Mouse (Mus musculus) frontal cortex, adult 2 months (tissue): Measurements from ENCODE around the gene Gm38119. TPM values are rescaled to one million over a fixed set of nuclear protein-coding genes. Genes with fewer than 3 reads are reported as not detected.

Experiments used
- DNase-seq, 2 experiments: peaks; one replicate each; pipeline ENCODE4 v3.0.0; 2022; ENCODE audit warnings: low spot score in 1 of 2; ENCODE audit errors: extremely low spot score in 1 of 2
- polyA plus RNA-seq: library from polyadenylated mRNA; depleted of rRNA; stranded (reverse); fragments of >200 nt; gene quantifications from 2 replicates; pipeline ENCODE4 v1.2.3, GENCODE M21; 2012; rRNA removed

Gm38119 gene
- not detected in 2 replicates for polyA plus RNA-seq

DNA sequence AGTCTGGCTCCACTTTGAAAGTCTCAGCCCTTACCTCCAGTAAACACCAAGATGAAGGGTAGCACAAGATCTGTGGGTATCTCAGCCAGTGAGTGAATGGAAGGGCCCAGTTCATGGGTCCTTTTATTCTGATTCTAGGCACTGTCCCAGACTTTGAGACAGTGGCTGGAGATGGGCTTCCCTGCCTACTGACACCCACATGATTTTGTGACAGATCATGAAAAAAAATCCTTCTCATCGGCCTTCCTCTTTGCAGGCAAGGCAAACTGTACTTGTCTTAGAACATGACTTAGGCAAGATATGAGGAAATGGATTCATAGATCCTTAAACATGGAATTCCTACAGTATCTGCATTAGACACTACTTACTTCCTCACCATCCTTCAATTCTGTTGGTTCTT lies at the start of gene Gm38119:
TSS of gene Gm38119 (minus strand) at position 101 of the 400 bp plus-strand sequence.
- no peak for DNase-seq

DNA sequence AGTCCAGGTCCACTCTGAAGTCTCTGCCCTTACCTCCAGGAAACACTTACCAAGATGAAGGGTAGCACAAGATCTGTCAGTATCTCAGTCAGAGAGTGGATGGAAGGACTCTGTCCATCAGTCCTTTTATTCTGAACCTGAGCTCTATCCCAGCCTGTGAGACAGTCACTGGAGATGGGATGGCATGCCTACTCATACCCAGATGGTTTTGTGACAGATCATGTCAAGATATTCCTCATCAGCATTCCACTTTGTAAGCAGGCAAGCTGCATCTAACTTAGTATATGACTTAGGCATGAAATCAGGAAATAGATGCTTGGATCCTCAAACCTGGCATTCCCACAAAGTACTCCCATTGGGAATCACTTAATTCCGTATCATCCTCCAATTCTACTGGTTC lies 39.9 kb upstream of the Gm38119 start, which contains the start of gene Lce1i:
TSS of gene Lce1i (minus strand) at position 101 of the 400 bp plus-strand sequence.
- no peak for DNase-seq

DNA sequence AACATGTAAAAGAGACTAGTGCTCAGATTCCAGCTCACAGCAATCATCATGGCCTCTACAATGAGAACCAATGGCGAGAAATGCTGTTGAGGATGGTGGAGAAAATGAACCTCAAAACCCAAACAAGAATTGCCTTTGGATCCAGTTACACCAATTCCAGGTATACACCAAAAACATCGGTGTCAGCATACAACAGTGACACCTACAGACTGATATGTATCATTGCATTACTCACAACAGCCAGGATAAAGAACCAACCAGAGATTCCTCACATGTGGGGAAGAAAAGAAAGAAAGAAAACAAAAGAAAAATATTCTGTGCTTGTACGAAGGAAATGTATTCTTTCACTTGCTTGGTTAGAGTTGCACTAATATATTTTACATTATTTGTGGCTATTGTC lies 32.7 kb upstream of the Gm38119 start:
- DNase-seq: peak in 1 of 2 experiments; percentile 4

DNA sequence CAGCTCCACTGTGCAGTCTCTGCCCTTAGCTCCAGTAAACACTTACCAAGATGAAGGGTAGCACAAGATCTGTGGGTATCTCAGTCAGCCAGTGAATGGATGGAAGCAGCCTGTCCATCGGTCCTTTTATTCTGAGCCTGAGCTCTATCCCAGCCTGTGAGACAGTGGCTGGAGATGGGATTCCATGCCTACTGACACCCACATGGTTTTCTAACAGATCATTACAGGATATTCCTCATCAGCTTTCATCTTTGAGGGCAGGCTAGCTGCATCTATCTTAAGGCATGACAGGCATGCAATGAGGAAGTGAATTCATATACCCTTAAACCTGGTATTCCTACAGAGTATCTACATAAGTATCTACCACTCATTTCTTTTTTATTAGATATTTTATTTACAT lies 26.1 kb upstream of the Gm38119 start, which contains the start of gene Lce1h:
TSS of gene Lce1h (minus strand) at position 101 of the 400 bp plus-strand sequence.
- DNase-seq: no peak

DNA sequence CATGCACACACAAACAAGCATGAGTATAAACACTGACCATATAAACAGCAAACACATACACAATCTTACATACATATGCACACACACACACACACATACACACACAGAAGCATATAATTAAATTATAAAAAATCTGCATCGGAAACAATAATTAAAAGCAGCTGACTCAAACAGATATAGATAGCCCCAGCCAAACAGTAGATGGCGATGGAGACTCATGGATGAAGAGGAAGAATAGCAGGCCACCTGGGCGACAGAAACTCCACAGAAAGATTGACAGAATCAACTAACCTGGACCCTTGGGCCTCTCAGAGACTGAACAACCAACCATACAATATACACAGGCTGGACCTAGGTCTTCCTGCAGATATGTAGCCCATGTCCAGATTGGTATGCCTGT lies 14.3 kb upstream of the Gm38119 start:
- peak in 1 of 2 experiments; percentile 1 for DNase-seq

DNA sequence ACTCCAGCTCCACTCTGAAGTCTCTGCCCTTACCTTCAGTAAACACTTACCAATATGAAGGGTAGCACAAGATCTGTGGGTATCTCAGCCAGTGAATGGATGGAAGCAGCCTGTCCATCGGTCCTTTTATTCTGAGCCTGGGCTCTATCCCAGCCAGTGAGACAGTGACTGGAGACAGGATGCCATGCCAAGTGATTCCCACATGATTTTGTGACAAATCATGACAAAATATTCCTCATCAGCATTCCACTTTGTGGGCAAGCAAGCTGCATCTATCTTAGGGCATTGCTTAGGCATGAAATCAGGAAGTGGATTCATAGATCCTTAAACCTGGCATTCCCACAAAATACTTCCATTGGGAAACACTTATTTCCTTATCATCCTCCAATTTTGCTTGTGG lies 13.3 kb upstream of the Gm38119 start, which contains the start of gene Lce1g:
TSS of gene Lce1g (minus strand) at position 101 of the 400 bp plus-strand sequence.
- no peak for DNase-seq

DNA sequence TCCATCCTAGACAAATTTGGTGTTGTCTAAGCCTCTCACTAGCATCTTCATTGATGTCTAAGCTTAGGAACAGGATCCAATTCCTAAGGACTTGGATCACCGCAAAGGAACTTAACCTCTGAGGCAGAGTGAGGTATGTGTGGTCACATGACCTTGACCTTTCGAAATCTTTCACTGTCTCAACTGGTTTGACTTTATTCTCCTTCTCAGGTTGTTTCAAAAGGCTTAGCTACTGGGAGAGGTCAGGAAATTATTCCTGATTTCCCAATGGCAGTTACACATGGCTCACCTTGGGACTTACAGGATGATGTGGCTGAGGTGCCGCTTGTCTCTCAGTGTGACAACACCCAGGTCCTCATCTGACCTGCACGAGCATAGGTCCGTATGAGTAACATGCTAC lies 16.3 kb downstream of the Gm38119 start:
- DNase-seq: no peak

DNA sequence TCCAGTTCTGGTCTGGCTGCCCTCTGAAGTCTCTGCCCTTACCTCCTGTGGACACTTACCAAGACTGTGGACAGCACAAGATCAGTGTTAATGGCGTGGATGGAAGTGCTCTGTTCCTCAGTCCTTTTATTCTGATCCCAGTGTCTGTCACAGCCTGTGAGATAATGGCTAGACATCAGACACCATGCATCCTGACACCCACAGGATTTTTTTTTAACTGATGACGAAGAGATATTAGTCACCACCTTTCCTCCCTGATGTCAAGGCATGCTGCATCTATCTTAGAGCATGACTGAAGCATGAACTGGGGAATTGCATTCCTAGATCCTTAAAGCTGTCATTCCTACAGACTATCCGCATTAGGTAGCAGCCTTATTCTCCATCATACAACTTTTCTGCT lies 18.6 kb downstream of the Gm38119 start, which contains the start of gene Lce1f:
TSS of gene Lce1f (minus strand) at position 101 of the 400 bp plus-strand sequence.
- no peak for DNase-seq

DNA sequence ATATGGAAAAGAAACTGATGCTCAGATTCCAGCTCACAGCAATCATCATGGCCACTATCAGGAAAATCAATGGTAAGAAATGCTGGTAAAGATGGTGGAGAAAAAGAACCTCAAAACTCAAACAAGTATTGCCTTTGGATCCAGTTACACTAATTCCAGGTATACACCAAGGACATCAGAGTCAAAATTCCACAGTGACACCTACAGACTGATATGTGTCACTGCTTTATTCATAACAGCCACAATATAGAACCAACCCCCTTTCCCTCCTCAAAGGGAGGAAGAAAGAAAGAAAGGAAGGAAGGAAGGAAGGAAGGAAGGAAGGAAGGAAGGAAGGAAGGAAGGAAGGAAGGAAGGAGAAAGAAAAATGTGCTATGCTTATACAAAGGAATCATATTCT lies 23.8 kb downstream of the Gm38119 start:
- no peak for DNase-seq

DNA sequence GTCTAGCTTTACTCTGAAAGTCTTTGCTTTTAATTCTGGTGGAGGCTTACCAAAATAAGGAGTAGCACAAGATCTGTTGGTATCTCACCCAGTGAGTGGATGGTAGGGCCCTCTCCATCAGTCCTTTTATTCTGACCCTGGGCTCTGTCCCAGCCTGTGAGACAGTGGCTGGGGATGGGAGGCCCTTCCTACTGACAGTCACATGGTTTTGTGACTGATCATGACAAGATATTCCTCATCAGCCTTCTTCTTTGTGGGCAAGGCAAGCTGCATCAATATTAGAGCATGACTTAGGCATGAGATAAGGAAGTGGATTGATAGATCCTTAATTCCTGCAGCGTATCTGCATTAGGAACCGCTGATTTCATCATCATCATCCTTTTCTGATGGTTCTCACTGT lies 29.9 kb downstream of the Gm38119 start, which contains the start of gene Lce1e:
TSS of gene Lce1e (minus strand) at position 101 of the 400 bp plus-strand sequence.
- no peak for DNase-seq

DNA sequence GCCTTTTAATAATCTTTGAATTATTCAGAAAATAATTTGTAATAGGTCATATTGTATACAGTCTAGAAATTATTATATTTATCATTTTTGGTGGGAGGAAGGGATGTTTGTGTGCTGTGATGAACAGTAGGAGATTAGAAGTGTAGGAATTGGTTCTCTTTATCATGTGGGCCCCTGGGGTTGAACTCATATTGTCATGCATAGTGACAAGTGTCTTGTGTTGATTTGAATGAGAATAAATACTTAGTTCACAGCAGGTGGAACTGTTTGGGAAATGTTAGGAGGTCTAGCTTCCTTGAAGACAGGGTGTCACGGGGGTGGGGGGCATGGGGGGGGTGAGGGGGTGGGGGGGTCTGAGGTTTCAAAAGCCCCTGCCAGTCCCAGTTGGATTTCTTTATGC lies 44.3 kb downstream of the Gm38119 start:
- no peak for DNase-seq

DNA sequence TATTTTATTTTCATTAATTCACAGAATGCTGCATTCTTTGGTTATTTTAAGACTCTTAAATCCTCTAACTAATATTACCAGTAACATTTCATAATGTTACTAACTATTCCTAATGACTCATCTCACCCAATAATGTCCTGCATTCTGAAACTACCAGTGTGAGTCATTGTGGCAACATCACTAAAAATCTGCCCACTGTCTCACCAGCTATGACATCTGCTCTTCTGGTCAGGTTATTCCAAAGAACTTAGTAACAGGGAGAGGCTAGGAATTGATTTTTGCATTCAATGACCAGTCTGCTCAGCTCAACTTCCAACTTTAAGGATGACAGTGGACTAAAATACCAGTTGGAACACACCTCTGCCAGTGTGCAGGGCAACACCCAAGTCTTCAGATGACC lies 47.2 kb downstream of the Gm38119 start:
- no peak for DNase-seq

DNA sequence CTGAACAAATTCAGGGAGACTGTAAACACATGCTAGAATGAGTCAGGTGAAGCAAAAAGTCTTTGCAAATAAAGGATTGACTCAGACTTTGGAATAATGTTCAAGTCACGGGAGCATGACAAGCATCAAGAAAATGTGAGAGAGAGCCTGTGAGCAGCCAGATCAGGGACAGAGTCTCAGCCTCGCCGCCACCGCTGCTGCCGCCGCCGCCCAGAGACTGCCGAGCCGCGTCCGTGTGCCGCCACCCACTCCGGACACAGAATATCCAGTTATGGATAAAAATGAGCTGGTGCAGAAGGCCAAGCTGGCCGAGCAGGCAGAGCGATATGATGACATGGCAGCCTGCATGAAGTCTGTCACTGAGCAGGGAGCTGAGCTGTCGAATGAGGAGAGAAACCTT lies 49.7 kb downstream of the Gm38119 start:
- peak in 1 of 2 experiments; percentile 2 for DNase-seq

Other genes starting within 250 kb of the Gm38119 start
- gene Sprr4, start 238.6 kb downstream of the Gm38119 start, polyA plus RNA-seq: not detected in 2 replicates
- not detected in 2 replicates for gene 2310046K23Rik, start 204.6 kb downstream of the Gm38119 start, polyA plus RNA-seq
- not detected in 2 replicates for gene Ivl, start 165.4 kb downstream of the Gm38119 start, polyA plus RNA-seq
- gene Smcp, start 150.1 kb downstream of the Gm38119 start, polyA plus RNA-seq: not detected in 2 replicates
- not detected in 2 replicates for gene 2210017I01Rik, start 131.6 kb downstream of the Gm38119 start, polyA plus RNA-seq
- not detected in 2 replicates for gene Lce6a, start 117.4 kb downstream of the Gm38119 start, polyA plus RNA-seq
- gene Lce1a1, start 90.8 kb downstream of the Gm38119 start, polyA plus RNA-seq: not detected in 2 replicates
- gene Lce1b, start 82.2 kb downstream of the Gm38119 start, polyA plus RNA-seq: not detected in 2 replicates
- not detected in 2 replicates for gene Lce1a2, start 68.8 kb downstream of the Gm38119 start, polyA plus RNA-seq
- not detected in 2 replicates for gene Lce1c, start 59.8 kb downstream of the Gm38119 start, polyA plus RNA-seq
- not detected in 2 replicates for gene Lce1d, start 51.9 kb downstream of the Gm38119 start, polyA plus RNA-seq
- not detected in 2 replicates for gene Lce1e, start 30.0 kb downstream of the Gm38119 start, polyA plus RNA-seq
- not detected in 2 replicates for gene Lce1f, start 18.7 kb downstream of the Gm38119 start, polyA plus RNA-seq
- not detected in 2 replicates for gene Lce1g, start 13.2 kb upstream of the Gm38119 start, polyA plus RNA-seq
- not detected in 2 replicates for gene Lce1h, start 26.0 kb upstream of the Gm38119 start, polyA plus RNA-seq
- gene Lce1i, start 39.8 kb upstream of the Gm38119 start, polyA plus RNA-seq: not detected in 2 replicates
- gene Lce1j, start 51.4 kb upstream of the Gm38119 start, polyA plus RNA-seq: not detected in 2 replicates
- not detected in 2 replicates for gene Lce1k, start 68.8 kb upstream of the Gm38119 start, polyA plus RNA-seq
- 0.04 TPM in 1 of 2 replicates, not detected in the other for gene Kprp, start 88.2 kb upstream of the Gm38119 start, polyA plus RNA-seq
- gene Lce1l, start 112.2 kb upstream of the Gm38119 start, polyA plus RNA-seq: not detected in 2 replicates
- not detected in 2 replicates for gene 2310050C09Rik, start 131.1 kb upstream of the Gm38119 start, polyA plus RNA-seq
- not detected in 2 replicates for gene Lce3a, start 187.1 kb upstream of the Gm38119 start, polyA plus RNA-seq
- not detected in 2 replicates for gene Lce3b, start 193.9 kb upstream of the Gm38119 start, polyA plus RNA-seq
- gene Lce3c, start 205.4 kb upstream of the Gm38119 start, polyA plus RNA-seq: not detected in 2 replicates
- gene Lce3d, start 218.3 kb upstream of the Gm38119 start, polyA plus RNA-seq: not detected in 2 replicates
- not detected in 2 replicates for gene Lce3e, start 228.0 kb upstream of the Gm38119 start, polyA plus RNA-seq